Mouse (Mus musculus) myocyte (in vitro differentiated cells): ENCODE measurements at regions not wholly inside any gene's neighbourhood (a gene's known extent, or its start where the extent isn't known, plus 50 kb on each side); places are given as distances from the start of the nearest gene placed in this dataset.

Experiments
- CEBPB ChIP-seq: IDR thresholded peaks from 2 replicates; pipeline ENCODE4 v1.6.1; 2011; ENCODE audit warnings: mild to moderate bottlenecking, moderate library complexity; ENCODE audit not compliant: poor library complexity, insufficient read depth, severe bottlenecking
- E2F4 ChIP-seq: IDR thresholded peaks from one replicate; pipeline ENCODE4 v1.6.1; 2011; ENCODE audit warnings: mild to moderate bottlenecking, control low read depth, moderate library complexity; ENCODE audit not compliant: insufficient read depth
- MAX ChIP-seq: IDR thresholded peaks from one replicate; pipeline ENCODE4 v1.6.1; 2011; ENCODE audit warnings: low read depth, mild to moderate bottlenecking, control low read depth
- MYOD1 ChIP-seq, 3 experiments: IDR thresholded peaks; one replicate each; pipeline ENCODE4 v1.6.1; 2011; ENCODE audit warnings: control low read depth in 2 of 3, low read depth in 2 of 3, mild to moderate bottlenecking in 2 of 3, moderate library complexity in 1 of 3; ENCODE audit not compliant: insufficient read length in 2 of 3, control insufficient read depth in 1 of 3
- MYOG ChIP-seq, 3 experiments: IDR thresholded peaks; one replicate each; pipeline ENCODE4 v1.6.1; 2011; ENCODE audit warnings: control low read depth in 2 of 3, low read depth in 2 of 3, mild to moderate bottlenecking in 2 of 3; ENCODE audit not compliant: insufficient read length in 2 of 3, control insufficient read depth in 1 of 3, insufficient read depth in 1 of 3
- POLR2A ChIP-seq: IDR thresholded peaks from one replicate; pipeline ENCODE4 v1.6.1; 2011; ENCODE audit warnings: low read depth, mild to moderate bottlenecking, control low read depth, moderate library complexity; ENCODE audit not compliant: insufficient read length
- POLR2AphosphoS2 ChIP-seq: IDR thresholded peaks from one replicate; pipeline ENCODE4 v1.6.1; 2011; ENCODE audit warnings: low read depth, control low read depth; ENCODE audit not compliant: insufficient read length
- SRF ChIP-seq: IDR thresholded peaks from one replicate; pipeline ENCODE4 v1.6.1; 2011; ENCODE audit warnings: low read depth; ENCODE audit not compliant: control insufficient read depth, insufficient read length
- TCF12 ChIP-seq: IDR thresholded peaks from one replicate; pipeline ENCODE4 v1.6.1; 2011; ENCODE audit warnings: mild to moderate bottlenecking, control low read depth; ENCODE audit not compliant: poor library complexity, insufficient read depth, severe bottlenecking
- USF1 ChIP-seq: IDR thresholded peaks from one replicate; pipeline ENCODE4 v1.6.1; 2011; ENCODE audit warnings: low read depth, mild to moderate bottlenecking, control low read depth, moderate library complexity

DNA sequence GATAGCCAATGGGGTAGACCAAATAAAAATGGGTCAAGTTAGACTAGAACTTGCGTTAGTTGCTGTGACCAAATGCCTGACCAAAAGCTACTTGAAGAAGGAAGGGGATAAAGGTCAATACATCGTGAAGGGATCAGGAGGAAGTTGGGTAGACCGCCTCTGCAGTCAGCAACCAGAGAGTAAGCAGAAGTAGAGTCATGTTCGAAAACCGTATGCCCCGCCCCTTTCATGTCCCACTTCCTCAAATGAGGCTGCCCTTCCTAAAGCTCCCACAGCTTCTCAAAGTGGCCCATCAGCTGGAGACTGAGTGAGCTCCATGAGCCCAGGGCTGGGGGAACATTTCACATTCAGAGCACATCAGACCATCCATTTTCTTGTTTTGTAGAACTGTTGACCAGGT, 301.2 kb upstream of the Ppp2r3a start:
- TF ChIP-seq POLR2A: no peak
- TF ChIP-seq TCF12: no peak
- TF ChIP-seq USF1: no peak
- TF ChIP-seq SRF: no peak
- no peak for TF ChIP-seq MAX
- TF ChIP-seq MYOG (IDR thresholded peaks at IDR 0.05; ENCODE audit: control insufficient read depth in 1 of 3, insufficient read depth in 1 of 3, insufficient read length in 2 of 3, low read depth in 2 of 3): no peak
- TF ChIP-seq CEBPB: no peak
- TF ChIP-seq POLR2AphosphoS2: no peak
- TF ChIP-seq E2F4: no peak
- TF ChIP-seq MYOD1 (IDR thresholded peaks at IDR 0.05; ENCODE audit: control insufficient read depth in 1 of 3, insufficient read length in 2 of 3, low read depth in 2 of 3): no peak
